Mouse (Mus musculus): ENCODE measurements around the gene Tmco5.

Tmco5 gene

DNA sequence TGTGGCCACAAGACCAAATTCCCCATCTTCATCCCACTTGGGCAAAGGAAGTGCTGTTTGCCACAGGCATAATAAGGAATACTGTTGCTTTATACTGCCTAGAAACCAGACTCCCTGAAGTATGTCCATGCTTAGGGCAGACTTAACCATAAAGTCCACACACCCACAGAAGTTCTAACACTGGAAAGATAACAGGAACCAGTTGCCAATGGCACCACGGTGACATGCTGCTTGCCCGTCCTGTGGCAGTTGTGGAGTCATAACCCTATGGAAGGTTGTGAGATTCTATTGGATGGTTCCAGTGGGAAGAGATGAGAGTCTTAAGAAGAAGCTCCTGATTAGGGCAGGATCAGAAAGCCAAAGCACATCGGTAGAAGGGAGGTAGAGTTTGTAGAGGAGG, at the start of gene Tmco5:
TSS of gene Tmco5 (plus strand) at position 301 of the 400 bp plus-strand sequence.
- no peak for DNase-seq (ENCODE audit: low spot score in 2 of 2)

DNA sequence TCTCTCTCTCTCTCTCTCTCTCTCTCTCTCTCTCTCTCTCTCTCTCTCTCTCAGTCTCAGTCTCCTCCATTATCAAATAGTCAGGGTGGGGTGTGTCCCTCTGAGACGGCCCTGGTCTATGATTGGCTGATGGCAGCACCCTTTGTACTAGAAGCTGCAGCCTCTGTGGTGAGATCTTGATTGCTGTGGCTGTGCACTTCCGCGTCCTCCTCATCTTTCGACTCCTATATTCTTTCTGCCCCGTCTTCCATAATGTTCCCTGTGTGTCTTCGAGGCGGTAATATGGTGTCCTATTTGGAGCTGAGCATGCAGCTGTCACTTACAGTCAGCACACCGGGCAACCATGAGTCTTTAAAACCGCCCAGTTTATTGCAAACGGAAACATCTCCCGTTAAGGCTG, 46.6 kb upstream of the Tmco5 start:
- no peak for DNase-seq (ENCODE audit: low spot score in 2 of 2)

GRCm38 (mm10) chr2:116837829-116838228, 40.7 kb upstream of the Tmco5 start:
- DNase-seq (ENCODE audit: low spot score in 2 of 2) = no peak

DNA sequence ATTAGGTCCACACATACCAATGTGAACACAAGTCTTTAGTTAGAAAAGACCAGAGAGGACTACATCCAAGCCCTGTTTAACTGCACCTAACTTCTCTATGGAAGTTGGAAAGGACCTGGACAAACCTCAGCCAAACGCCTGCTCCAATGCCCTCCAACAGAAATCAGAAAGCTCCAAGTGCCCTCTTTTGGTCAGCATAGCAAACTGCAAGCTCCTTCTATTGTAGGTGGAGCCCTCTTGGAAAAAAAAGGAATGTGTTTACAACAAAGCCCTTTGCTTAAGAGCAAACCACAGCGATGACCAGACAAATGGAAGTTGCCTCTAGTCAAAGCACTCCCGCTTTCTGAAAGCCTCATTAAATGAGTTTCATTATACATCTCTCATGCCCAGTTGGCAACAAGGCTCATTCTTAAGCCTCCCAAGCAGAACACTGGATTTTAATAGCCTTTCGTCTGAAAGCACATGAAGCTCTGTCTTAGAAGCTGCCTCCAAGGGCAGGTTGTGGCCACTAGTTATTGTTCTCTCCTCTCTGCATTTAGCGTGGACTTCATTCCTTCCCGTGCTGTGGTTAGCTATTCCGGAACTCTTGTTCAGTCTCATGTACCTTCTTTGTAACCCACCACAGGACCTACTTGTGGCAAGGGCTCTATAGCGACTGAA, 39.8 kb upstream of the Tmco5 start:
- DNase-seq (ENCODE audit: low spot score in 2 of 2) = peak in 1 of 2 experiments; percentile 27

DNA sequence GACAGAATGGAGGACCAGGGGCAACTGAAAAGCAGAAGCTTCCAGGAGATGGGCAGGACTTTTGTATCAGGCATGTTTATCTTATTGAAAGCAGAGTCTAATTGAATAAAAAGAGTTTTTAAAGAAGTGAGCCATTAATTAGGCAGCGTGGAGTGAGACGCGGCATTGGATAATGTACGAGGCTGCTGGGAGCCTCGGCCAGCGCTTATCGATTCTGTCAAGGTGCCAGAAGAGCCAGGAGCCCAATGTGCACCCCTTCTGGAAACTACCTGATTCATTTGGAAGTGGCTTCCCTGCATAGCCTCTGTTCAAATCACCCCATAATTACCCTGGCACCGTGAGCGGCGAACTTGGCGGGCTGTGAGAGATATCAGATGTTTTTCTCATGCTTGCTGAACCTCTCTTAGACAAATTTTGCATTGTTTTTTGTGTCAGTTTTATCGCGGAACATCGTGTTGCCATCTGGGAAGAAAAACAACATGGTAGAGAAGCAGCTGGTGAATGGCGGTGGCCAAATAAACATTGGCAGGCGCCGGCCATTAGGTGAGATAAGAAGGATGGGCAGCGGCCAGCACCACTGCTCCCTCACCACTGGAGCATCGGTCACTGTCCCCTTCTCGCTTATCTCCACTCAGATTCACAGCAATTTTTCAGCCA, 28.4 kb upstream of the Tmco5 start:
- DNase-seq (ENCODE audit: low spot score in 2 of 2) = no peak

GRCm38 (mm10) chr2:116851356-116851755, 27.1 kb upstream of the Tmco5 start:
- no peak for DNase-seq (ENCODE audit: low spot score in 2 of 2)

- DNase-seq (ENCODE audit: low spot score in 2 of 2) = no peak
These were observed 26.2 kb upstream of the Tmco5 start for GRCm38 (mm10) chr2:116852249-116852648.

DNA sequence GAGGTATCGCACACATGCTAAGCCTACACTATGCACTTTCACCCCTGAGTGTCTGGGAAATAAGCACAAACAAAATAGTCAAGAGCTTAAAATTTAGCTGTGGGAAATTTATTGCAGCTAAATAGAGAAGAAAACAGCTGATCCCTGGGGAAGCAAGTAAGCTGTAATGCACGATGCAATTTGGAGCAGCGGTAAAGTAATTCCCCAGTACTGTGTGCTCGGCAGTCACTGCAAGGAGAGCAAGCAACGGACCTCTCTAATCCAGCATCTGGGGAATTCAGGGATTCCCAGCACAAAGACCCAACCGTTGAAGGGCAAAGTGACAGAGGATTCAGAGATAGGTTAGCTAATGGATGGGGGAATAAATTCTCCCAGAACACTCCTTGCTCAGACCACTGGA, 19.8 kb upstream of the Tmco5 start:
- no peak for DNase-seq (ENCODE audit: low spot score in 2 of 2)

DNA sequence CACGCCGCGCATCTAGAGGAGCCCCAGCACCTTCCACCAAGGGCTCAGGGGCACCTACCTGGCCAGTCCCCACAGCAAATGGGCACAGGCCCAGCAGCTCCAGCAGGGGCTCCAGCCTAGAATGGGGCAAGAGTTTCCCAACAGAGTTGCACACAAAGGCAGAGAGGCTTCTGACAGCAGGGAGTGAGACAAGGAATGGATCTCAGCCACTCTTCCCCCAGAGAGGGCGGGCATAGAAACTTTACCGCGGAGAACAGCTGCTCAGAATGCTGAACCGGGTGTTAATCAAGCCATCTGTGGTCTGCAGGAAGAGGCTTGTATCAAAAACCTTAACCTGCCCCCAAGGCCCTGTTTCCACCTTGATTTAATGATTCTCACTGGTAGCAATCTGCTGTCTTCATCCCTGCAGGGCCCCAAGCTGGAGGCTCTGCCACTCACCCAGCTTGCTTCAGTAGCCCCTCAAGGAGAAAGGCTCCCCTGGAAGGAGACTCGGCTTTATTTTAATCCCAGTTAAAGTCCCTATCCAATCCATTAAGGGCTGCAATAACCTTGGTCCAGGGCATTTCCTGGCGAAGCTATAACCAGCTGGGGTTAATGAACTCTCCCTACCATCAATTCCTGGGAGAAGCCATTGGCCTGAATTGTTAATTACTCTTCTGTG, 1.4 kb upstream of the Tmco5 start:
- no peak for DNase-seq (ENCODE audit: low spot score in 2 of 2)

- no peak for DNase-seq (ENCODE audit: low spot score in 2 of 2)
These were observed 1.2 kb downstream of the Tmco5 start for GRCm38 (mm10) chr2:116879730-116880129.

DNA sequence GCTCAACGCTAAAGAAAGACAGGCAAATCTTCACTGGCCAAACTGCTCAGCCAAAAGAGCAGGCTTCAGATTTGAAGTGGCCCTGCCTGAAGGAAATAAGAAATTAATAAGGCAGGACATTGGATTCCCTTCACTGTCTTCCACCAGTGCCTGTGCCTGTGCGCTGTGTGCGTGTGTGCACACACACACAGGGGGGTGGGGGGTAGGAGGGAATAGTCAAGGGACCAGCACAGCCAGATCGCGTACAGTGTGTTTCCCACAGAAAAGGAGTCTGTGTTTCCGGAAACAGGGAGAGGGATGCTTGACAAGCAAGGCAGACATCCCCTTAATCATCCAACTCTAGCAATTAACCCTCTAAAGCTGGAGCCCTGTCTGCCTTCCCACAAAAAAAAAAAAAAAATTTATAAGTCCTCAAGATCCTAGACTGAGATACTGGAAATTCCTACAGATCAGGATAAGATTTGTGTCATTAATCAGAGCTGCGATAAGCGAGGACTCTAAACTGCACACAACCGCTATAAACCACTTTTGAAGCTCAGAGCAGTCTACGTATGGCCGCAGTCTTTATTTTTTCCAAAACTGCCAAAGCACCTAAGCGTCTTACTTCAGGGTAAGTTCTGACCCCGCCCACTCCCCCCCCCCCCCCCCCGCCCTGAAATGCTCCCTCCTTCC, 15.0 kb downstream of the Tmco5 start:
- DNase-seq (ENCODE audit: low spot score in 2 of 2) = no peak

DNA sequence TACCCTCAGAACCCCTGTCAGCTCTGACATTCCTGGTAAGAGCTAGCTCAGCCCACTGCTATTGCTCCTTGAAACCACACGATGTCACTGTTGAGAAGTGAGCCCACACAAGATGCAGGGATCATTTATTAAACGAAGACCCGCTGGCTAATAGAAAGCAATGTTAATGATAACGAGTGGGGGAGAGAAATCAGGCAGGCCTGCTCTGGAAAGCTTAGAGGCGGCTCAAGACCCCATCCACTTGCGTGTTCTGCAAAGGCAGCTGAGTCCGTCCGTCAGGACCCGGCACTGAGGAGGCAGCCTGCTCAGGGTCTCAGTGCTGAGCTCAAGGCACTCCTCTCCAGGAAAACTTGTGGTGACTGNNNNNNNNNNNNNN, 15.5 kb downstream of the Tmco5 start:
- peak in 1 of 2 experiments; percentile 34 for DNase-seq (ENCODE audit: low spot score in 2 of 2)

DNA sequence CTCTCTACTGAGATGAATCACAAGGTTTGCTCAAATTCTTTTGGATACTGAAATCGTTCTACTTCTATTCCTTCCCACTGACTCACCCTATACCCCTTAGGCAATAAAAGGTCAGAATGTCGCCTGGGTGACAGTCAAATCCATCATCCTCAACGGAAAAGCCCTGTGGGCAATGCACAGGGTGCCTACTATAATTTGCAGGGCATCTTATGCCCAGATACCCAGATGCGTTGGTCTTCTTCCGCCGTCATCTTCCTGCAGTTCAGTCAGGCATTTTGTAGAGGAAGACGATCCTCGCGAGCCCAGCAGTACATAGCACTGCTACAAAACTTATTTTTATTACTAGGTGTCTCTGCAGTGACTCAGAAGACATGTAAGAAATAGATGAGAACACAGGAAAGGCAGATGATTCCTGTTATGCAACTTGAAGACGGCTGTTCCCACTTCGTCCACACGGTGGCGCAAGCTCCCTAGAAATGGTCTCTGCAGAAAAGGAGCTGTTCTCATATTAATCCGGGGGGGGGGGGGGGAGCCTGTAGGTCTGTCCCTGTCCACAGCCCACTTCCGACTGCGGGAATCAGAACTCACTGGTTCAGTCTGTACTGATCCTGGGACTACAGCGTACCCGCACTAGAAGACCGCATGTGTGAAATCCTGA, 21.3 kb downstream of the Tmco5 start:
- DNase-seq (ENCODE audit: low spot score in 2 of 2) = peak; percentile 82 to 88

DNA sequence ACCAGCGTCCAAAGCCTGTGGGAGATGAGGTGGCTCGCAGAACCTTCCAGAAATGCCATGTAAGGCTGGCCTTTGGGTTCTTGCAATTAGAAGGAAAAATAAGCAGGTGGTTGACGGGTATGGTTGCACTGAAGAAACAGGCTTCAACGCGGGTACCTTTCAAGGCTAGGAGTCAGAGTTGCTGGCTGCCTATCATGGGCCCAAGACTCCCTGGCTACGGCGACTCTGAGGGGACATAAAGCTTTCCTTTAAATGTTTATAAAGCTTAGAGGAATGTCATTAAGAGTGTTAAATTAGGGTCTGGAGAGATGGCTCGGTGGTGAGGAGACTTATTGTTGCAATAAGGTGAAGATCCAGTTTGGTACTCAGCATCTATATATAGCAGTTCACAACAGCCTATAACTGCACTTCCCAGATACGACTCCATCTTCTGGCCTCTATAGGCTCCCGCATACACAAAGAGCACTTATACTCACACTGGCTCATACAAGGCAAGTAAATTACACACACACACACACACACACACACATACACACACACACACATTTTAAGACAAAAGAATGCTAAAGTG, 21.9 kb downstream of the Tmco5 start:
- DNase-seq (ENCODE audit: low spot score in 2 of 2) = no peak

GRCm38 (mm10) chr2:116908268-116908667, 29.8 kb downstream of the Tmco5 start:
- no peak for DNase-seq (ENCODE audit: low spot score in 2 of 2)

- no peak for DNase-seq (ENCODE audit: low spot score in 2 of 2)
These were observed 34.0 kb downstream of the Tmco5 start for GRCm38 (mm10) chr2:116912334-116913070.

DNA sequence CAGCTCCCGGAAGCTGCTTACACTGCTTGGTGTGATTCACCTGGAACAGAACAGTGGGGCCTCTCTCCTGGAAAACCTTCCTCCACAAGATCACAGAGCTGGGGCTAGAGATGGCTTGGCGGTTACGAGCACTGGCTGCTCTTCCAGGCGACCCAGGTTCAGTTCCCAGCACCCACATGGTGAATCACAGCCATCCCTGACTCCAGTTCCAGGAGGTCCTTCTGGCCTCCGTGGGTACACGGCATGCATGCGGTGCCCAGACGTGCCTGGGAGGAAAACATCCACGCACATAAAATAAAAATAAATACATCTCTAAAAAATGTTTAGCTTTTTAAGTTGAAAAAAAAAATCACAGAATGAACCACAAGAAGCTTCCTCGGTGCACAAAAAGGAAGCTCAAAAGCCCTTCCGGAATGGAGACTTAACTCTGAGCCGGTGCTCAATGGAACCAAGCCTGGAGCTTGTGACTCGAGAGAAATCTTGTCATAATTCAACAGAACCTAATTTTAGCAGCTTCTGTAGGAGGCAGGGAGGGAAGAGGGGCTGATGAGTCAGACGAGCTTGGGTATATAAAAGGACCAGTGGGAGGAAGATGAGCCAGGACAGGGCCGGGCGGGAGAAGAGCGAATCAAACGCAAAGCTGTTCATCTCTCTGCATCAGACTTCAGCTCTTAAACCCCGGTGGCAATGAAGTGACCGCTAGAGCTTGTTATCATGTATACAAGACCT, 35.4 kb downstream of the Tmco5 start:
- peak; percentile 40 to 71 for DNase-seq (ENCODE audit: low spot score in 2 of 2)

- no peak for DNase-seq (ENCODE audit: low spot score in 2 of 2)
These were observed 36.1 kb downstream of the Tmco5 start for GRCm38 (mm10) chr2:116914636-116915035.

- DNase-seq (ENCODE audit: low spot score in 2 of 2) = no peak
These were observed 40.1 kb downstream of the Tmco5 start for GRCm38 (mm10) chr2:116918598-116918997.
